Mouse (Mus musculus) cerebellum, adult 2 months (tissue): Measurements from ENCODE around the gene Cdc7.

Experiments
- CTCF ChIP-seq: fragments of 200-500 bp; IDR thresholded peaks from 2 replicates; pipeline ENCODE4 v1.5.1; 2011; ENCODE audit warnings: low read depth, mild to moderate bottlenecking, control low read depth, low read length, moderate library complexity, borderline replicate concordance; ENCODE audit not compliant: insufficient read depth
- POLR2A ChIP-seq: fragments of 200-500 bp; IDR thresholded peaks from 2 replicates; pipeline ENCODE4 v1.6.1; 2011; ENCODE audit warnings: low read length, control low read depth, borderline replicate concordance; ENCODE audit not compliant: insufficient read depth

- no peak for TF ChIP-seq CTCF
- no peak for TF ChIP-seq POLR2A
Observed at GRCm38 (mm10) chr5:106946342-106946741, 17.8 kb upstream of the Cdc7 start.
